Mouse (Mus musculus) C3H10T1/2 (cell line): ENCODE data around the gene Atxn1l. TPM values are rescaled to one million over a fixed set of nuclear protein-coding genes. Genes with fewer than 3 reads are reported as not detected.

ENCODE experiments used
- polyA plus RNA-seq, 2 experiments: library from polyadenylated mRNA; unstranded; fragments of >200 nt; fragmentation: generic; extraction: Trizol; gene quantifications; one replicate each; pipeline ENCODE4 v1.2.1; 2012; ENCODE audit warnings: missing spikeins in 2 of 2

Gene Atxn1l
- polyA plus RNA-seq, result 1 to 10 TPM; 4.4 to 7.7 TPM

DNA sequence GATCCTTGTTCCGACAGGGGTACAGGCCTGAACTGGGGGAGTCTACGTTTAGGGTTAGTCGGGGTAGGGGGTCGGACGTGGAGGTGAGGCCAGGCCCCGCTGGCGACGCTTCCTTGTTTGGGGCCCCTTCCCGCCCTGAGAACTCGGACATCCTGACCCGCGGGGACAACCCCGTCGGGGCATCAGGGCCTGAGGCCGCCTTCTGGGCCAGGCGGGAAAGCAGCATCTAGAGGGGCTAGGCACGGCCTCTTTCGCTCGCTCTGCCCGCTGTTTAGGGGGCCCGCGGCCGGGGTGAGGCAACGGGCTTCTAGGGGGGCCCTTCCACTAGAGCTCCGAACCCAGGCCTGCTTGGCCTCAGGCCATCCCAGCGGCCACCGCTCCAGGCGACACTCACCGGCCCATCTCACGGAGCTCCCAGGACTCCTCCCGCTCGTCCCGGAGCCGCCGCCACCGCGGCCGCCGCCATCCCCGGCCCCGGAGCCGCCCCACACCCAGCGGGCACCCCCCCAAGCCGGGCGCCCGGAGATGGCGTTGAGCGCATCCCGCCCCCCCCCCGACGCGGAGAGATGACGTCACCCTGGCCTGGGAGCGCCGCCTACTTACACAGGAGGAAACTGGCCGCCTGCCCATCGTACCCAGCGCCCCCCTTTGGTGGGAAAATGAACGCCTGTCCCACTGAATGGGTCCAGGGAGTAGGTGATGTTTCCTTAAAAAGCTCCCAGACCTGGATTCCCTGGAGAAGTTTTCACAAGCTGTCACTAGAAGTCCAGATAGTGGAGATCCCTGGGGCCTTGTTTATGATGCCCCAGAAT is at the start of gene Atxn1l:
Atxn1l (minus strand) TSS at position 503 of the 812 bp plus-strand sequence.

DNA sequence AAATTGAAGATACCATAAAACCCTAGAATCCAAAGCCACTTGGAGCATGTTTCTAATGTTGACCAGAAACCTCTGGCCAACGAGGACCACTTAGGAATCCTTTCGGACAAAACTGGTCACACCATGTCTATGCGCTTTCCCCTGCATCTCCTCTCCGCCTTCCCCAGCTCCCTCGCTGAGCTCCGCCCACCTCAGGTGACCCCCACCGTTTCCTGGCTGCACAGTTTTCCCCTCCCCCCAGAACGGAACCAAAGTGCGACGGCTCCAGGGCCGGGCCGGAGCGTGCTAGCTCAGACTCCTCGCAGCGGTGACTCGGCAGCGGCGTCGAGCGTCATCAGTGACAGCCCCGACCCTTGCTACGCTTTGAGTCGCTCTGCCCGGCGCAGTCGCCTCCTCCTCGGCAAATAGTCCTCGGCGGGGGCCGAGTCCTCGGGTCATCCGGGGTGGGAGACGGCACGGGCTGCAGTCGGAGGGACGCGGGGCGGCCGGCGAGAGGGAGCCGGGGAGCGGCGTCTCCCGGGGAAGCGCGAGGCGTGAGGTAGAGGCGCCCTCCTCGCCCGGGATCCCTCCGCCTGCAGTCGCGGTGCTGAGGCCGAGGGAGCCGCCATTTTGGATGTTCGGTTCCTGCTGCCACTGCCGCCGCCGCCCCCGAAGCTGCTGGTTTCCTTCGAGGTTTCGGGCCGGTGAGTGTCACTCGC is 40.9 kb upstream of the Atxn1l start, which contains the start of gene Ap1g1:
Ap1g1 (plus strand) TSS at position 275 of the 698 bp plus-strand sequence.

DNA sequence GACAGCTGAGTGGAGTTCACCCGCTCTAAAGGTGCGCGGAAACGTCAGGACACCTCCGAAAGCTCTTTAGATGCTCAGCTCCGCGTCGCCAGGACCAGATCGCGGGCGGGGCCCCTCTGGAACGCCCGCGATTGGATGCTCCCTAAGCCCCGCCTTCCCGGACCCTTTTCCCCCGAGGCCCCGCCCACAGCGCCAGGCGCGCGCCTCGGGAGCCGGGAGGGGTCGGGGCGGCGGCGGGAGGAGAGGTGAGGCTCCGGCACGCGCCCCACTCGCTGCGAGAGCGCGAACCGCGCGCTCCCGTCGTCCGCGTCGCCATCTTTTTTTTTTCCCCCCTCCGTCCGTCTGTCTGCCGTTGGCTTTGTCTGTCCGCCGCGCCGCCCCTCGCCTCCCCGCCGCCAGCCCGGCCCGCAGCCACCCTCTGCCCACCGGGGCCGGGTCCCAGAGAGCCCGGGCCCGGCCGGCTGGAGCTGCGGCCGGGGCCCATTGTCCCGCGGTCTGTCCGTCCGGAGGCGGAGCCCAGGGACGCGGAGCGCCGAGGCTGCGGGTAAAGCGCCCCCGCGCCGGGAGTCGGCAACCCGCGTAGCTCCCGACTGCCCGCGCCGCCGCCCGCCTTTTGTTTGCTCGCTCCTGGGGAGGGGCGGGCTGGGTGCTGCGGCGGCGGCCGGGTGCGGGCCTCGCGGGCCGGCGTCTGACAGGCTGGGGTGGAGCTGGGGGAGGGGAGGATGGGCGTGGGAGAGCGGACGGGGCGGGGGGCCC is 32.0 kb downstream of the Atxn1l start, which contains the start of gene Zfp821:
Zfp821 (plus strand) TSS at position 227 of the 756 bp plus-strand sequence.

DNA sequence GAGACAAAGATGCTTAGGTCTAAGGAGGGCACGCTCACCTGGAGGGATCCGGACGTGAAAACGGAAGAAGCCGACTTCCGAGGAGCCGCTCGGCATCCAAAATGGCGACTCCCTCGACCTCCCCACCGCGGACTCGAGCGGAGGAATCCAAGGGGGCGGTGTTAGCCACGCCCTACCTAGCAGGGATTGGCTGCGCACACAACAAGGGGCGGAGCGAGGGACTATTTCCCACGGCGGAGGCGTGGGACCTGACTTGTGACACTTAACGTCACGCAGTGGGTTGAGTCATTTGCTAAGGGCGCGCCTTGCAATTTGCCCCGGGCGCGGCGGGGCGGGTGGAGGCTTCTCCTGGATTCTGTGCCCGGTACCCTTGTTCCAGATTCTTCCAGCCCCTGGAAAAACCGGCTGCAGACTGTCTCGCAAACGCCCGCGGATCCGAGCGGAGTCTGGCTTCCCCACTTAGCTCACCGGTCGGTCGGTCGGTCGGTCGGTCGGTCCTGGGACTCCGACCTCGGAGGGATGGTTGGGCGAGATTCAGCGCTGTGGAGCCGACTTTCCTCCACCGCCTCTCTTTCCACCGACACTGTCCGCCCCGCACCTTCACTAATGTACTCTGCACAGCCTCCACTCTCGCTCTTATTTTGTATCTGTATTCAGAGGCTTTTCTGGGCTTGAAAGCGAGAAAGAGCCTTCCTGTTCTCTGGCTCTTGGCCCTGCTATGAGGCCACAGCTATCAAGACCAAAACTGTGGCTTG is 44.2 kb downstream of the Atxn1l start, which contains the start of gene Ist1:
Ist1 (minus strand) TSS at position 115 of the 755 bp plus-strand sequence.

Other genes starting within 250 kb of the Atxn1l start
- not detected for gene Pmfbp1, start 243.7 kb downstream of the Atxn1l start, polyA plus RNA-seq
- 10 to 100 TPM in 1 of 2 experiments, 1 to 10 TPM in 1; 8.4 to 25.3 TPM for gene Dhx38, start 171.9 kb downstream of the Atxn1l start, polyA plus RNA-seq
- gene Txnl4b, start 171.8 kb downstream of the Atxn1l start, polyA plus RNA-seq, result 10 to 100 TPM in 1 of 2 experiments, 1 to 10 TPM in 1; 3.0 to 12.8 TPM
- gene Hp, start 158.6 kb downstream of the Atxn1l start, polyA plus RNA-seq, result 1 to 10 TPM in 1 of 2 experiments, under 1 TPM in 1; 0.04 to 4.0 TPM
- gene Dhodh, start 129.1 kb downstream of the Atxn1l start, polyA plus RNA-seq, result 10 to 100 TPM; 12.3 to 14.9 TPM
- not detected for gene Pkd1l3, start 123.2 kb downstream of the Atxn1l start, polyA plus RNA-seq
- gene Ist1, start 44.5 kb downstream of the Atxn1l start, polyA plus RNA-seq, result 10 to 100 TPM; 16.1 to 38.3 TPM
- 10 to 100 TPM in 1 of 2 experiments, 1 to 10 TPM in 1; 4.8 to 20.6 TPM for gene Zfp821, start 32.2 kb downstream of the Atxn1l start, polyA plus RNA-seq
- gene Ap1g1, start 40.8 kb upstream of the Atxn1l start, polyA plus RNA-seq, result 10 to 100 TPM in 1 of 2 experiments, 1 to 10 TPM in 1; 3.8 to 22.8 TPM
- gene Phlpp2, start 130.8 kb upstream of the Atxn1l start, polyA plus RNA-seq, result 1 to 10 TPM in 1 of 2 experiments, under 1 TPM in 1; 0.29 to 3.7 TPM
- gene Marveld3, start 224.5 kb upstream of the Atxn1l start, polyA plus RNA-seq, result under 1 TPM in 1 of 2 experiments, not detected in 1; 0.04 TPM